Mouse (Mus musculus): ENCODE measurements around the gene Ccl7. TPM values are rescaled to one million over a fixed set of nuclear protein-coding genes. Genes with fewer than 3 reads are reported as not detected.

Ccl7 gene
- not detected for polyA plus RNA-seq (2017; shearing (Covaris generic))

DNA sequence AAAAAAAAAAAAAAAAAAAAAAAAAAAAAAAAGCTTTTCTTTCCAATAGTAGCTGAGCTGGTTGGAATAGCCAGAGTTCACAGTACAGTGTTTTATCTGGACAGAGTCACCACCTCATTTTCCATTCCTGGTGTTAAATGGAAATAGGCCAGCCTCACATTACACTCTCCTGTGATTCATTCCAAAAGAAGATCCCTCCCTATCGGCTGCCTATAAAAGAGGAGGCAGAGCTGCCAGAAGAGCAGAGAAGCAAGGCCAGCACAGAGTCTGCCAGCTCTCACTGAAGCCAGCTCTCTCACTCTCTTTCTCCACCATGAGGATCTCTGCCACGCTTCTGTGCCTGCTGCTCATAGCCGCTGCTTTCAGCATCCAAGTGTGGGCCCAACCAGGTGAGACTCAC is at the start of gene Ccl7:
Ccl7 (plus strand) TSS at position 242 of the 400 bp plus-strand sequence.
- no peak for ATAC-seq

DNA sequence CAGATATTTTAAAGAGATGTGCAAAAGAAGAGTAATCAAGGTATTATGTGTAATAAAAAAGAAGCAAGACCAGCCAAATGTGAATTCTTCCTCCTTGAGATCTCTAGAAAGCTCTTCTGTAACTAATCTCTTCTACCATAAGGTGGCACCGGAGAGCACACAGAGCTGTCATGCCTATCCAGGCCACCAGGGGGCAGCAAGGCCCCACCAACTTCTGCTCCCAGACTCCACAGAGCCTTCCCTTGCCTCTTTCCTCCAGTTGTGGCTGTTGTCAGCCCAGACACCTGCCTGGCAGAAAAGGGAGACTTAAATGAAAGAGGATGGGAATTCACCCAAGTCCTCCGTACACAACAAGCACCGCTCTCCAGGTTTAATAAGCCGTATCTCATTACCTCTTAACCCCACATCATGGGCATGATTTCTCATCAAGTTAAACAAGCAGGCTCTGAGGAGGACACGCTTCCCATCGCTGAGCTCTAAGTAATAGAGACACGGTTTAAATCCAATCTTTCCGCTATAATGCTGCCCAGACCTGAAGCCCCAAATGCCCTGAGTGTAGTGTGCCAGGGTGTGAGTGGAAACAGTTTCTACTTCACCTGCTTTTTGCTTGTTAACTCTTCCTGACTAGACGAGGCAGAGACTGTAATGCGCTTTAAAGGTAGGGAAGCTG is 49.2 kb upstream of the Ccl7 start:
- no peak for ATAC-seq

DNA sequence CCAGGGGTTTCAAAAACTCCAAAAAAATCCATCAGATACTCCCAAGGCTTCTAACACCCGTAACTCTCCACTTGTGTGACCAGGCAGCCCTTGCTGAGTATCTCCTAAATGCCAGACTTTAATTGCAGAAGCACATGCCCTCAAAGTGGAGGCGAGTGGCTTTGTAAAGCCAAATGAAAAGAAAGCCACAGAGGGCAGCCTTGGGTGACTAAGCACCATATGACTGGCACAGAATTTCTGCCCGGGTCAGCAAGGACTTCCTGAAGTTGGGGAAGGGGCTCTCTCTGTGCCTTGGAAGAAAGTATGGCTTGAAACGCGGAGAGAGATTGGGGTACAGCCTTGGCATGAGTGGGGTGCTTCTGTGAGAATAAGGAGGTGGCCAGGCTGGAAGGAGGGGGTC is 48.4 kb upstream of the Ccl7 start:
- ATAC-seq: no peak

DNA sequence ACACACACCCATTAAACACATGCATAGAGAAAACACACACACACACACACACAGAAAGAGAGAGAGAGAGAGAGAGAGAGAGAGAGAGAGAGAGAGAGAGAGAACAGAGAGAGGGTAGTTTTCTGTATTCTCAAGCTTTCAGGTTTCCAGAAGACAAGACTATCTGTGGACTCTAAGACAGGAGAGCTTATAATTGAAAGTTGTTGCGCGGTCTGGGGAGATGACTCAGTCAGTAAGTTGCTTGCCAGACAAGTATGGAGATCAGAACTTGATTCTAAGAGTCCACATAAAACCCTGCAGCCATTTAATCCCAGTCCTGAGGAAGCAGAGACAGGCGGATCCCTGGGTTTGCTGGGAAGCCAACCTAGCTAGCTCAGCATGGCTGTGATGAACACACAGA is 46.9 kb upstream of the Ccl7 start:
- no peak for ATAC-seq

DNA sequence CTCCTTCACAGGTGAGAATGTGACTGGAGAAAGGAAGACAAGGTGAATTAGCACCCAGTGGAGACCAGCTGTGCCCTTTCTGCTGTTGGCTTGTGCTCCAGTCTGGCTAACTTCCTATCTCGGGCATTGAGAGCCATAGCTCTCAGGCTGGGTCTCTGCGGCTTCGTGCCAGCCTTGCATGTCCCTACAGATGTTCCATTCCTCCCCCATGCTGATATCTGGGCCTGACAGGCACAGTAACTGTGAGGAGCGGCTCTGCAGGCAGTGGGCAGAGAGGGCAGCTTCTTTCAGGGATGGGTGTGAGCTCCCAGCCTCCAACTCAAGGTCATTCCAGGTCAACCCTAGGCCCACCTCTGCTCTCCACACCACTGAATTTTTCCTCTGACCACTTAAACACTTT is 46.0 kb upstream of the Ccl7 start:
- ATAC-seq: no peak

DNA sequence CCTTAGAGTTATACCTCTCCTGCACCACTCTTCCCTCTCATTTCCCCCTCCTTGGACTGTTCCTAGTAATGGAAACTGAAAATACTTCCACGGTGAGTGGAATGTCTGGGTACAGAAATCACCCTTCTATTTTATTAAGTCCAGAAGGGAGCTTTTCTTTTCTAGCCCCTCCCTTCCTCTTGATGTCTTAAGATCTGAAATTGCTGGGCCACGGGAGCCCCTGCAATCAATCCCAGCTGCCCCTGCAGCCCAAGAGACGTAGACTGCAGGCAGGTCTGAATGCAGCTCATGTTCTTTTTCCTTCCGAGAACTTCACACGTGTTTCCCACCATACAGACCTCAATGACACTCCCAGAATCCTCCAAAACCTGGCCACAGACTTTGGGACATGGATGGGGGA is 44.9 kb upstream of the Ccl7 start:
- no peak for ATAC-seq

DNA sequence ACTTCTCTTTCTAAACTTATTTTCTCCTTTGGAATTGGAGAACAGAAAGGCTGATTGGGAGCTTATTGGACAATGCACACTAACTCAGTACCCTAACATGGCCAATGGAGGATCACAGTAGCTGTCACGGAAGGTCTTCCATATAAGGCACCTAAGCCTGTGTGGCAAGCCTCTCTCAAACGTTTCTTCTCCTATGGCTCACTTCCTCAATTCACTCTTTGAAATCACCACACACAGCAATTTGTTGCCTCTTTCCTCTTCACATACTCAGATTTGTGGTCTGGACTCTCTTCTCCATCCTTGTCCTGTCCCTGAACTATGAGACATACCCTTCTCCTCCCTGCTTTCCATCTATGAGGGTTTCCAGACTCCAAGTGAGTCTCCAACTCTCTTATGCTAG is 40.7 kb upstream of the Ccl7 start:
- no peak for ATAC-seq

DNA sequence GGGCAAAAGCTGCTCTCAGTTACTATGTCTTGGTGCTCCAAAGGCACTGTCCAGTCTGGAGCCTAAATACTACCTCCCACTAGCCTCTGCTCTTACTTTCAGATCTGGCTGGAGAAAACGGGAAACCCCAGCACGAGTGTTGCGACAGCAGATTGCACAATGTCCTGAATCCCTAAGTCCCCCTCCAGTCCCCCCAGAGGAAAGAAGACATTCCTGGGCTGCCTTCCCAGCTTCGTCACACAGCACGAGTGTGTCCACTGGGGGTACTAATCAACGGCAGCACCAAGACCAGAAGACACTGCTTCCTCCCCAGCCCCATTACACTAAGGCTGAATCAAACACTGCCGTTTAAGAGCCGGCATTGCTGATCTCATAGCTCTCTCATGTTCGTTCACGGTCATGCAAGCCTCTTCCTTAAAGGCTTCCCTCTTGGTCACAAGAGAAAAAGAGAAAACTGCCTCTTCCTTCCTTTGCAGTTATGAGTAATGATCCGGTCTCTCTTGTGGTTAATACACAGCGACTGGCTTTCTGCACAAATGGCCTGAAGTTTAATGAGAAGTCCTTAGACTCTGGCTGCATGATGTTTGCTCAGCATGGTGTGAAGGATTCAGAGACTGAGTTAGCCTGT is 38.6 kb upstream of the Ccl7 start:
- ATAC-seq: no peak

DNA sequence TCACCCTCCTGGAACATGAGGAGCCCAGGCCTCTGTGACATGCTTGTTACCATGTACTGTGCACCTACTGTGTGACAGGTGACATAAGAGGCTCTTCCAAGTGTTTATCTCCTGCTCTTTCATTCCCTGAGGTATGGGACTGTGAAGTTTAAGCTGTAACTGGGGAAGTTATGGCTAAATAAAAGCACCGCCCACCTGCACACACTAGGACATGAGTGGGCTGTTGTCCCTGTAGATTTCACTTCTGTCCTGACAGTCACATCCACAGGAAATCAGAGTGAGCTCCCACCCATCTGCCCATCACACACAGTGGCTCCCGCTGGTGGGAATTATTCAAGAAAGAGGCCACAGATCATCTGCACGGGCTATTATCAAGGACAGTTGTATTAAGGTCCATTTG is 35.4 kb upstream of the Ccl7 start:
- ATAC-seq: no peak

DNA sequence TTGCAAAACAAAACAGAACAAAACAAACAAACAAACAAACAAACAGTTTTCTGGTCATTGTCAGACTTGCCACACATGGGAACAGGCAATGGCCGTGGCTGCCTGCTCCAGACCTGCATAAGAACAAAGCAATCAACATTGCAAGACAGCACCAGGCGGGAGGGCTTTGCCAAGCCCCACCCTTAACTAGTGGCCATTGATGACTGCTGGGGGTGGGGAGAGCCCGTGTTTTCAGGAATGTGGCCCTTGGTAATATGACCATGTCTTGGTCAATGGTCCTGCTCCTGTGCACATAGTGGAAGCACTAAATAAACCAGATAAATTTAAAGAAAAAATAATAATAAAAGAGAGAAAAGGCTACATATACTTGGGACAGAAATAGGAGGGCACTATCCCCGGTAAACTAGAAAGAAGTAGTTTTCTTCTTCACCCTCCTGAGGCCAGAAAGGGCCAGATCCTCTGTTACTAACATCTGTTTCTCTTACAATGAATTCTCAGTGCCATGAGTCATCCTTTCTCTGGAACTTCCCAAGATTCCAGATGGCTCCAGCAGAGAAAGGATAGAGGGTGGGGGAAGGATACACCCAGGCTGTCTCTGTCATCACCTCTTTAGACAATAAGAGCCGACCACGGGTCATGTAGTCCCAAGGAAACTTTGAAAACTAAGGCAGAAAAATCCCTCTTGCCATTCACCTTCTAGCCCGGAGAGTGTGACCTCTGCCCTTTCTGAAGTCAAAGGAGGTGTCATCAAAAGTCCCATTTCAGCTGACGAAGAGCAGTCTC is 33.9 kb upstream of the Ccl7 start:
- ATAC-seq: no peak

DNA sequence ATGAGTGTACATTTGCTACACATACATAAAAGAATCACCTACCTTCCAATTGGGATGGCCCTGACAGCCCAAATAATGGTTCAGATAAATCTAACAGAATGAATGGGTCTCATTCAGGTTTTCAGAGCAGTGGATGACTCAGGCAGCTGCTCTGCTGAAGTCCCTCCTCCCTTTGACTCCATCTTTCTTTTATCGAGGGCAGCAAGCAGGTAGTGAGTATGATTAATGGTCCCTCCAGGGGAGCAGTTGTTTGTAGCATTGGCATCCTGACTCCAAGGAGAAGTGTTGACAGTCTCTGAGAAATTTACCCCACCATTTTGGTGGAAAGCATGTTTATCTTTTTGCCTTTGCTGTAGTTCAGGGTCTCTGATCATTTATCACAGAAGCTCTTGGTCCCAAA is 31.8 kb upstream of the Ccl7 start:
- no peak for ATAC-seq

DNA sequence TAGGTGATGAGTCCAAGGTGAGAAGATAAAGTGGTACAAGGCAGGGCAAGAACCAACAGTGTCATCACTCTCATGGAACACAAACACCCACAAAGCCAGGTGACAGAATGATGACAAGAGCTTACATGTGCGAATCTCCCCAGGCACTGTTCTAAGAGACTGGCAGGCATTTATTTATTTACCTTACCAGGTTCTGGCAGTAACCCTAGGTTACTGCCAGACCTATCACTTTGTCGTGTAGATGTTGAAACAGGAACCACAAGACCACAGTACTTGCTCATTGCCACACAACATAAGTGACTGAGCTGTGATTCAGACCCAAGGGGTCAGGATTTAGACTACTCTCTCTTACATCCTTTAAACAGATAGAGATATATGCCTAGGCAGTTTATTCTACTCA is 30.4 kb upstream of the Ccl7 start:
- no peak for ATAC-seq

DNA sequence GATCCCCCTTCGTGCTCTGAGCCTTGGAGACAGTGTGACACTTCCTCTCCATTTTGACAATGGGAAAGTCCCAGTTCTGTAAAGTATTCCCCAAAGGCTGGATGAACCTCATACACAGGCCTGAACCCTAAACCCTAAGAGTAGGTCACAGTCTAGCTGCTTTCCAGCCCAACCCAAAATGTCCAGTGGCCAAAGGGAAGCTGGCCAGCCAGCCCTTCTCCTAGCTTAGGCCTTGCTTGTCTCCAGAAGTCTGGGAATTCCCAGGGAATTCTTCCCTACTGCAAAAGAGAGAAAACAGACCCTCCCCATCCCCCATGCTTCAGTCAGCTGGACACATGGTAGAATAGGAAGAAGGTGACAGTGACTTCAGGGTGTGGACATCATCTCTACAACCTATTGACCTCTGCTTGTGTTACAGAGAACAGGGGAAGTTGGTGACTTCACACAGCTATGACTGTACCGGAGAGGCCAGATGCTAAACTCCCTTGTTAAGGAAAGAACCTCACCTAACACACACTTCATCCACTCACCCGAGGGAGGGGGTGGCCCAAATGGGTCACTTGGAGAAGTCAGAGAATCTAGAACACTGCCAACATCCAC is 29.2 kb upstream of the Ccl7 start:
- no peak for ATAC-seq

DNA sequence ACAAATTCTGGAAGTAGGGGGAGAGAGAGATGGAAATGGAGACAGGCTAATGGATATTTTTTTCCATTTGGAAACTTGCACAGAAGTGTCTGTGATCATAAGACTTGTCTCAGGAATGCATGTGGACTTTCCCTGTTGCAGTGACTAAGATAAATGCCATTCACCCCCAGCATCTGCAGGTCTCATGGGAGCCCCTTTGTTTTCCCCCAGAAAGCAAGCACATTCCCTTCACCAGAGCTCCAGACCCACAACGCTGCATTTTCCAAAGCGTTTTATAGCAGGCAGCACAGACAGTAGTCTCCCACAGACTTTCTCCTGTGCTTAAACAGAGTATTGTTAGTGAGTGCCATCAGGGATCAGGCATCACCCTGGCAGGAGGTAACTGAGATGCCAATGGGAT is 26.1 kb upstream of the Ccl7 start:
- no peak for ATAC-seq

DNA sequence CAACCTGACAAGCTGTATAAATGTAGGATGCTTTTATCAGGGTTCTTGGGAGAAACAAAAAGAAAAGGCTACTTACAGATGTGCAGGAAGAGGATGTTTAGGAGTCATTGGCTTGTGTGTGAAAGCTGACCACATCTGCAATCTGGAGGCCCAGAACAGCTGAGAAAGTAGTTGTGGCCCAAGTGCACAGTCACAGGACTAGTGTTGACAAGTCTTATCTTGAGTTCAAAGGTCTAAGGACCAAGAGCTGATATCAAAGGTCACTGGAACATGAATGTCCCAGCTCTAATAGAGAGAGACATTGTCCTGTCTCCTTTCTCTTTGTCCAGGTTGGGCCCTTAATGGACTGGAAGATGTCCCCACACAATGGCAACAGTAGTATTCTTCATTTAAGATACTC is 25.7 kb upstream of the Ccl7 start:
- ATAC-seq: no peak

DNA sequence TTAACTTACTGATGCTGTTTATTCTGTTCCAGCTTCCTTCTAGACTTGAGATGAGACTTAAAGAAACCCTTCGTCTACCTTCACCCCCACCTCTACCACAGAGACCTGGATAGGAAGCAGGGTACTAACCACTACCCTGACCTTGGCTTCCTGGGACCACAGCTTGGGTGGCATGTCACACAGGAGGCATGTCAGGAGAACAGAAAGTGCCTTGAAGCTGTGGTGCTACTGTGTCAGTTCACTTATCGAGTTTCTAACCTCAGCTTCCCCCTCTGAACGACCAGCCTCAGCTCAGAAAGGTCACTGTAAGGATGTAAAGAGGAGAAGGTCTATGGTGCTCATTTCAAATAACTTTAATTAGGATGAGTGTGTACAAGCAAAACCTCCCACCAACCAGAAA is 24.1 kb upstream of the Ccl7 start:
- no peak for ATAC-seq

DNA sequence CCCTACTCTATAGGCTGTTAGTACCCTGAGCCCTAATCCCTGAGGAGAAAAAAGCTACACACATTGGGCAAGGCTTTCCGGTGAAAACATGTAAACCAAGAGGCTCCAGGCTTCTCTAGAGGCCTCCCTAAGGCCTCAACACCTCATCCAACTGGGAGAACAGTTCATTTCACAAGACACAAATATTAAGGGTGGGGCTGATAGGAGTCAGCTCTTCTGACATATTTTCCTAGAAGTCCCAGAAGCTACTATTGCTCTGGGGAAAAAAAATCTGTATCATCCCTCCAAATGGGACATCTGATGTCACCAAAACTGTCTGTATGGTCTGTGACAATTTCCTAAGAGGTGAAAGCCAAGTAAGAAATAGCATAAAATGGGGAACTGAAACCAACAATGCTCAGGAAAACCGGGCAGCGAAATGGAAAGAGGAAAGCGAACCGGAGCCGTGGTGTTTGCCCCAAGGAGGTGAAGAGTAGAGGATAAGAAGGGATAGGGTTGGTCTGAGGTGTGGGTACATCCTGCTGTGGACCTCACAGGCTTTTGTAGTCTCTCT is 22.9 kb upstream of the Ccl7 start:
- no peak for ATAC-seq

DNA sequence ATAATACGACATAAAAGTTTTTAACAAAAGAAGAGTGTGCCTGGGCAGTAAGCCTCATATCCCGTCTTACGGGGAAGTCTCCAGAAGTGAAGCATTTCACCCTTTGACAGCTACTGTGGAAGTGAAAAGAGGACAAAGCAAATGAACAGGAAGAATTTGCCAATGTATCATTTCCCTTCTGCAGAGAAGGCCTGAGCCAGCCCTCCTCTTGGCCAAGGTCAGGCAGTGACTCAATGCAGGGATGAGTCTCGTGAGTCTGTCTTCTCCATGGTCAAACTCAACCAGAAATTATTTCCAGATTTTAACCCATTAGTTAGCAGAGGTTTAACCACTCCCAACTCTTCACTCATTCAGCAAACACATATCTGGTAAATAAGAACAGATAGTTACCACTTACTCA is 21.7 kb upstream of the Ccl7 start:
- no peak for ATAC-seq

DNA sequence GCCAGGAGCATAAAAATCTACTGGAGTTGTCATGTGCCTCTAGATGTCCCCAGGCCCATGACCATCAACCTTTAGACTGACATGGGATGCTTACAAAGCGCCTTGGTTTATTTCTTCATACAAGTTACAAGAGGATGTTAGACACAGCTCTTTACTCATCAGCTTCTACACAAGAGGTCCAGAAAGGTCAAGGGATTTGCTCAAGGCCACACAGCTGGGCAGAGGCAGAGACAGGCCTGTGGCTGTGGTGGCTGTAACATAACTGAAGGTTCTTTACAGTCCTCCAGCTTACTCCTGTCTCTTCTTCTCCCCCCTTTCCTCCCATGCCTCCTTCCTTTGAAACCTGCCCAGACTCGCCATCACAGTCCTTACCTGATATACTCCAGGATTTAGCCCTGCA is 15.3 kb upstream of the Ccl7 start:
- ATAC-seq: no peak

DNA sequence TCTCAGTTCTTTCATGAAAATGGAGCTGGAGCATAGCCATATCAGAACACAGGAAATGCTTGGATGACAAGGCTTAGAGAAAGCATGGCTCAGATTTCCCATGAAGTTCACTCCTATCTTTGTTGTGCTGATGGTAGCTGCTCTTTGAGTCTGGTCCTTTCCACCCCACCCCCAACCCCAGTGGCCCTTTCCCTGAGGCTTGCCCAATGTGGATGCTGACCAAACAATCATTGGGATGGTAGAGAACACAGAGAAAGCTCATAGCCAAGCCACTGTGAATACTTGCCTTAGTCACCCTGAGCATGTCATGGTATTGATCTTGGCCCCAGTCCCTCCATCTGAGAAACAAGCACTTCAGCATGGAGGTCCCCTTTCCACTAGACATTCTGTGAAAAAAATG is 13.4 kb upstream of the Ccl7 start:
- ATAC-seq: no peak

DNA sequence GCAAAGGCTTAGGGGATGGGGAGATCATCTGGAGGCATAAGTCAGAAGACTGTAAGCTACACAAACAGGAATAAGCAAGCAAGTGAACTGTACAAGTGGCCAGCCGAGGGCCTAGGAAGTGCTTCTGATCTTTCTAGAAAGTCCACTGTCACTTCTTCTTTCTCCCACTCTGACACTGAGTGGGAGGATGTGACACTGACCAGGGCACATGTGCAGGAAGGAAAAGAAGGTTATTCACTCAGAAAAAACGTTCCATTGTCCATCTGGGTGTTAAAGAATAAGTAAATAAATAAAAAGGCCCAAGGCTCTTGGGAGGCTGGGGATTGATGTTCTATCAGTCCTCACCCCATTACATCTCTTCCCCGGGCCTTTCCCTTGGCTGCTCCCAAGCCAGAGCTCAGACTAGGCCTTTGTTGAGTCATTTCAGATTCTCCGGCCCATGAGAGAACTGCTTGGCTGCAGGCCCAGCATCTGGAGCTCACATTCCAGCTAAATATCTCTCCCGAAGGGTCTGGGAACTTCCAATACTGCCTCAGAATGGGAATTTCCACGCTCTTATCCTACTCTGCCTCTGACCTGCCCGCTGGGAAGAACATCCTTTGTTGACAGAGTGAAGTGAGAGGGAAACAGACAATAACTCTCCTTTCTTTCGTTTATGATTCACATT is 12.7 kb upstream of the Ccl7 start:
- ATAC-seq: no peak

DNA sequence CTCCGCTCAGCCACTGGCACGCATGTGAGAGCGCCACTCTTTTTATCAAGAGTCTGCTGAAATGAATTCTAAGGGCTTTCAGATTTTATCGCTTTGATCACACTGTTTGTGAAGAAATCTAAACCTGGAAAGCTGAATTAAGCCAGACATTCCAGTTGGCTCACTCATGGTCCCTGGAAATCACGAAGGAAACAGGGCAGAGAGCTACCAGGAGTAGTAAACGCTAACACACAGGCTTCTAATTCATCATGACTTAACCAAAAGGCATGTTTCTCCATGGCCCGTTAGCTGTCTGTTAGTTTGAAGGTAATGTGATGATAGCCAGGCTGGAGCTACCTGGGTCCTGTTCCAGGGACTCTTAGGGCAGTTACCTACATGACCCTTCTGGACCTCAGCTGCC is 11.1 kb upstream of the Ccl7 start:
- ATAC-seq: no peak

DNA sequence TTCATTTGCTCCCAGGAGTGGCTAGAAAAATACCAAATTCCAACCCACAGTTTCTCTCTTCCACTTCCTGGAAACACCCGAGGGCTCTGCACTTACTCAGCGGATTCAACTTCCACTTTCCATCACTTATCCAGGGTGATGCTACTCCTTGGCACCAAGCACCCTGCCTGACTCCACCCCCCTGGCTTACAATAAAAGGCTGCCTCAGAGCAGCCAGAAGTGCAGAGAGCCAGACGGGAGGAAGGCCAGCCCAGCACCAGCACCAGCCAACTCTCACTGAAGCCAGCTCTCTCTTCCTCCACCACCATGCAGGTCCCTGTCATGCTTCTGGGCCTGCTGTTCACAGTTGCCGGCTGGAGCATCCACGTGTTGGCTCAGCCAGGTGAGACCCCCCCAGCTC is 10.2 kb upstream of the Ccl7 start, which contains the start of gene Ccl2:
Ccl2 (plus strand) TSS at position 216 of the 400 bp plus-strand sequence.
- no peak for ATAC-seq

Data from activated CD4-positive, CD25-positive, alpha-beta regulatory T cell, adult 4 months (primary cell).